Mouse (Mus musculus): ENCODE data around the gene Vangl1. TPM values are rescaled to one million over a fixed set of nuclear protein-coding genes. Genes with fewer than 3 reads are reported as not detected.

Gene Vangl1
- total RNA-seq, 1 experiment from 2014 or later: 6.6 TPM

DNA sequence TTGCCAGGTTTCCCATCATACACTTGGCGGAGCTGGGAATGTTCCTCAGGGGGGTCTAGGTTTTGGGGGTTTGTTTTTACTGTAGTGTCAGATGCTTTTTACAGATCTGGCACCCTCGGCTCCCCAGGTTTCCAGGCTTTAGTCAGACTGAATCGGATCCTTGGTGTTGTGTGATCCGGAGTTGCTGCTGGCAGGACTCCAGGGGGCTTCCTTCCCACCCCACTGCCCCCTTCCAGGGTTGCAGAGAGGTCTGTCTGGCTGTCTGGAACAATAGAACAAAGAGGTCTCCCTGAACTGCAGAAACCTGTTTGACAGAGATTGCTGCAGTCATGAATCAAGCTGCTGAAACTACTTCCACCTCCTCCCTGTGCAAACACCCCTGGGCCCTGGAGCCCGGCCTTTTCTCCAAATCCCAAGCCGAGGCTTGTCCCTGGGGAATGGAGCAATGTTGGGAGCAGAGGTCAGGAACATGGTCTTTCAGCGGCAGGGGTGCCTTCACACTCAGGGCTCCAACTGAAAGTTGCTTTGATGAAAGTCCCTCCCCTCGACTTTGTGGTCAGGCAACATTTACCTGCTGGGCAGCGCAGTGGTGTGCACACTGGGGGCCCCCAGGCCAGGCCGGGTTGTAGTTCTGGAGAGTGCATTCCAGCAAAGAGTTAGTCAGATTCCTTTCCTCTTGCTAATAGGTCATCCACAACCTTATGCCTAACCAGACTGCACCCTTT is 68.9 kb downstream of the Vangl1 start:
- ATAC-seq (replicated peaks in 1 of 2; ENCODE audit: insufficient read depth in 1 of 2, low FRiP score in 2 of 2, low TSS enrichment in 1 of 2, low read depth in 1 of 2, poor library complexity in 2 of 2, severe bottlenecking in 2 of 2): 0 out of 4 replicates have a peak, but pooled peaks of 1 of the 2 experiments have one; percentile 27

- ATAC-seq (replicated peaks in 1 of 2; ENCODE audit: insufficient read depth in 1 of 2, low FRiP score in 2 of 2, low TSS enrichment in 1 of 2, low read depth in 1 of 2, poor library complexity in 2 of 2, severe bottlenecking in 2 of 2): no peak
These were observed 72.7 kb downstream of the Vangl1 start for GRCm38 (mm10) chr3:102131627-102132324.

DNA sequence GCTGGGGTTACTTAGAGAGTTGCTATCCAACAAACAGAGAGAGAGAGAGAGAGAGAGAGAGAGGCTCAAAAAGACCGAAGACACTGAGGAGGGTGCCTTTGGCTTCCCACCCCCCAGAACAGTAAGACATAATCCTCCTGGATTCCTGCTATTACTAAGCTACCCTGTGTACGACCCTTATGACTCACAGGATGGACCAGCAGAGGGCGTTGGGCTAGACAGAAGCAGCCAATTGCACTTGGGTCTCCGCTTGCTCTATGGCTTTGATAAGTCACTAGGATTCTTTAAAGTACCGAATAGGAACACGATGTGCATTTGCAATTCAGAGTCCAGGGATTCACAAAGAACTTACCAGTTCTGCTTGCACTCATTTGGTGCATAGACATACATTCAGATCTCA is 74.0 kb downstream of the Vangl1 start:
- no peak for ATAC-seq (replicated peaks in 1 of 2; ENCODE audit: insufficient read depth in 1 of 2, low FRiP score in 2 of 2, low TSS enrichment in 1 of 2, low read depth in 1 of 2, poor library complexity in 2 of 2, severe bottlenecking in 2 of 2)

GRCm38 (mm10) chr3:102128242-102128641 is 76.3 kb downstream of the Vangl1 start:
- ATAC-seq (replicated peaks in 1 of 2; ENCODE audit: insufficient read depth in 1 of 2, low FRiP score in 2 of 2, low TSS enrichment in 1 of 2, low read depth in 1 of 2, poor library complexity in 2 of 2, severe bottlenecking in 2 of 2): no peak

GRCm38 (mm10) chr3:102127114-102127513 is 77.4 kb downstream of the Vangl1 start:
- ATAC-seq (replicated peaks in 1 of 2; ENCODE audit: insufficient read depth in 1 of 2, low FRiP score in 2 of 2, low TSS enrichment in 1 of 2, low read depth in 1 of 2, poor library complexity in 2 of 2, severe bottlenecking in 2 of 2): no peak

GRCm38 (mm10) chr3:102125546-102125945 is 78.9 kb downstream of the Vangl1 start:
- no peak for ATAC-seq (replicated peaks in 1 of 2; ENCODE audit: insufficient read depth in 1 of 2, low FRiP score in 2 of 2, low TSS enrichment in 1 of 2, low read depth in 1 of 2, poor library complexity in 2 of 2, severe bottlenecking in 2 of 2)

DNA sequence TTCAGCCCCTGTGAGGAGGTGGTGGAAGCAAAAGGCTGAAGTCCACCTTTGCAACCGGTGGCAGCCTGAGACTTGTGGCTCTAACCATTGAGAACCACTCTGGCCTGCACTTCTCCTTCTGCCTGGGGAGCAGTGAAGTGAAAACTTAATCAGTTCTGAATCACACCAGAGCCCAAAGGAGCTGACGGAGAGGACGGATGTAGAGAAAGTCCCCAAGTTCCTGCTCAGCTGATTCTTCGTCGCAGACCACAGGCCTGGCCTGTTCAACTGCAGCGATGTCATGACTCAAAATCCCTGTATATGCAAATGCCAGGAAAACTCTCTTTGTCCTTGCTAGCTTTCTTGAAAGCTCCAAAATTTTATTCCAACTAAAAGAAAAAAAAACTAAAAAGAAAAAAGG is 80.8 kb downstream of the Vangl1 start:
- ATAC-seq (replicated peaks in 1 of 2; ENCODE audit: insufficient read depth in 1 of 2, low FRiP score in 2 of 2, low TSS enrichment in 1 of 2, low read depth in 1 of 2, poor library complexity in 2 of 2, severe bottlenecking in 2 of 2): no peak

GRCm38 (mm10) chr3:102122046-102122445 is 82.4 kb downstream of the Vangl1 start:
- ATAC-seq (replicated peaks in 1 of 2; ENCODE audit: insufficient read depth in 1 of 2, low FRiP score in 2 of 2, low TSS enrichment in 1 of 2, low read depth in 1 of 2, poor library complexity in 2 of 2, severe bottlenecking in 2 of 2): no peak

DNA sequence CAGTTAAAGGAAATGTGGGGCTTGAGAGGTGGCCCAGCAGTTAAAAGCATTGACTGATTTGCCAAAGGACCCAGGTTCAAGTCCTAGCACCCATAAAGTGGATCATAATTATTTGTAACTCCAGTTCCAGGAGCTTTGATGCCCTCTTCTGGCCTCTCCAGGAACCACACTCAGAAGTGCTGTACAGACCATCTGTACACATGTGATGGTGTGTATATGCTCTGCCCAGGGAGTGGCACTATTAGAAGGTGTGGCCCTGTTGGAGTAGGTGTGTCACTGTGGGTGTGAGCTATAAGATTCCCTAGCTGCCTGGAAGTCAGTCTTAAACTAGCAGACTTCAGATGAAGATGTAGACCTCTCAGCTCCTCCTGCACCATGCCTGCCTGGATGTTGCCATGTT is 83.5 kb downstream of the Vangl1 start:
- ATAC-seq (replicated peaks in 1 of 2; ENCODE audit: insufficient read depth in 1 of 2, low FRiP score in 2 of 2, low TSS enrichment in 1 of 2, low read depth in 1 of 2, poor library complexity in 2 of 2, severe bottlenecking in 2 of 2): no peak

DNA sequence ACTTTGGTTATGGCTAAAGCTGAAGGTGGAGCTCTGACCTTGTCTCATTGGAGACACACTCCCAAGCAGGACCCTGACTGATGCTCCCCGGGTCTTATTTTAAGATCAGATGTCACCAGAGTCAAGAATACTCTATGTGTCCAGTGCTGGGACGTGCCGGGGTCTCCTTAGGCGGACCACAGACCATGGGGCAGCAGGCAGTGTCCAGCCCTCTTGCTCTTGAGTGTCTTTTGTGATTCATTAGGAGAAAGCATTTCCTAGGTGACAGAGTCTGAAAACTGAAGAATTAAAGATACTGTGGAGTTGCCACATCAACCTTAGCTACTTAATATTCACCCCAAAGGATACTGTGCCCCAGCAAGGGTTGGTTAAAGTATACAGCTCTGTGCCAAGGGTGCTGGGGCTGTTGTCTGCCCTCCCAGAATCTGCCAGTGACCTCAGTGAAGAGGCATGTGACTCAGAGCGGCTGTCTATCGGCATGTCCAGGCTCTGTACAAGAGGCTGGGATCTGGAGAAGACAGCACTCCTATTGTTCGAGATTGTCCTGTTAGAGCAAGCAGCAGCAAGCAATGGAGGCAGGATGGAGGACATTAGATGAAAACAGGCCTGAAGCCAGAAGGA is 92.4 kb downstream of the Vangl1 start:
- no peak for ATAC-seq (replicated peaks in 1 of 2; ENCODE audit: insufficient read depth in 1 of 2, low FRiP score in 2 of 2, low TSS enrichment in 1 of 2, low read depth in 1 of 2, poor library complexity in 2 of 2, severe bottlenecking in 2 of 2)

GRCm38 (mm10) chr3:102108201-102108600 is 96.3 kb downstream of the Vangl1 start:
- no peak for ATAC-seq (replicated peaks in 1 of 2; ENCODE audit: insufficient read depth in 1 of 2, low FRiP score in 2 of 2, low TSS enrichment in 1 of 2, low read depth in 1 of 2, poor library complexity in 2 of 2, severe bottlenecking in 2 of 2)

DNA sequence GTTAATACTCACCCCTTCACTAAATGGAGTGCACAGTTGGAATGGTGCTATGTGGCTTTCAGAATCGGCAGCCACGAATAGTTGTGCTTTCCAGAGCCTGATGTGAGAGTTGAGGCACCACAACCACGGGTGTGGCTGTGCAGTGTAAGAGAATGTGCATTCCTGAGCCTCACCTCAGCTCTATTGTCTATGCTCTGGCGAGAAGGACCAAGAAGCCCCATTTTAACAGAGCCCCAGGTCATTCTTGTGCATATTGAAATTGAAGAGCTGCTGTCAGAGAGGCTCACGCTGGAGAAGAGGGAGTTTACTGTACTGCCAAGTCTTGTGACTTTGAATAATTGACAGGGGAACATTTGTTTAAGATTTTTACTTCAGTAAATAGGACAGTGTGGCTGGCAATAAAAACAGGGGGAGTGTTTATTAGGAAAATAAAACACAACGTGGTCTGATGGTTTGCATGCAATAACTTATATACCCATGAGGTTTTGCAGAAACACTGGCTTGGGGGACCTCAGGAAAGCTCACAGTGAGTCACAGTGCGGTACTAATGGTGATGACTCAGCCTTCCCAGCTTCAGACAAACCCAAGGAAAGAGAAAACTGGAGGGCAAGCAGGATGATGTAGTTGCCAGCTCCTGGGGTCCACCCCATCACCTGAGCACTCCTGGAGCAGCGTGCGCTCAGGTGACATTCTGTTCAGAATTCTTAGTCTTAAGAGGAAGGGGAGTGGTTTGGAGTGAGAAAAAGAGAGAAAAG is 100.5 kb downstream of the Vangl1 start:
- ATAC-seq (replicated peaks in 1 of 2; ENCODE audit: insufficient read depth in 1 of 2, low FRiP score in 2 of 2, low TSS enrichment in 1 of 2, low read depth in 1 of 2, poor library complexity in 2 of 2, severe bottlenecking in 2 of 2): no peak

Other genes with a start within 250 kb of the Vangl1 start
- not detected in 2 replicates for gene Nhlh2, start 194.6 kb downstream of the Vangl1 start, total RNA-seq (2017)
- not detected in 2 replicates for gene Casq2, start 118.3 kb downstream of the Vangl1 start, total RNA-seq (2017)

All from hematopoietic stem cell, adult 5-6 weeks (primary cell).